Mouse (Mus musculus): ENCODE measurements around the gene Cd68.
"Not testable (repeated sequence)": the region's sequence is repeated elsewhere in the genome, so short reads cannot be mapped to it uniquely, and the experiment has no call there.

The Cd68 gene

GRCm38 (mm10) chr11:69665457-69665960 lies 444 bp downstream of the Cd68 start:
- DNase-seq: no peak

- no peak for DNase-seq
Observed at GRCm38 (mm10) chr11:69664841-69665240, 1.1 kb downstream of the Cd68 start.

GRCm38 (mm10) chr11:69663795-69664194 lies 2.2 kb downstream of the Cd68 start:
- peak; percentile 58 for DNase-seq

GRCm38 (mm10) chr11:69662967-69663671 lies 2.8 kb downstream of the Cd68 start:
- DNase-seq: peak; percentile 38

GRCm38 (mm10) chr11:69662213-69662966 lies 3.6 kb downstream of the Cd68 start, which contains the start of gene Mpdu1:
Mpdu1 (minus strand) TSS chr11:69662642.
- peak; percentile 96 for DNase-seq

GRCm38 (mm10) chr11:69661221-69661881 lies 4.6 kb downstream of the Cd68 start:
- no peak for DNase-seq

GRCm38 (mm10) chr11:69657462-69657881 lies 8.5 kb downstream of the Cd68 start:
- no peak for DNase-seq

GRCm38 (mm10) chr11:69656617-69657461 lies 9.1 kb downstream of the Cd68 start:
- DNase-seq: no peak

- no peak for DNase-seq
Observed at GRCm38 (mm10) chr11:69656065-69656455, 9.9 kb downstream of the Cd68 start.

GRCm38 (mm10) chr11:69655264-69656064 lies 10.5 kb downstream of the Cd68 start, which contains the start of gene Sox15:
Sox15 (plus strand) TSS chr11:69655314.
- DNase-seq: no peak

- no peak for DNase-seq
Observed at GRCm38 (mm10) chr11:69654760-69655159, 11.2 kb downstream of the Cd68 start.

- DNase-seq: no peak
Observed at GRCm38 (mm10) chr11:69653399-69653798, 12.6 kb downstream of the Cd68 start.

- no peak for DNase-seq
Observed at GRCm38 (mm10) chr11:69645860-69646259, 20.1 kb downstream of the Cd68 start.

- no peak for DNase-seq
Observed at GRCm38 (mm10) chr11:69635471-69635870, 30.5 kb downstream of the Cd68 start.

GRCm38 (mm10) chr11:69633128-69633866 lies 32.7 kb downstream of the Cd68 start:
- DNase-seq: no peak

- peak; percentile 100 for DNase-seq
Observed at GRCm38 (mm10) chr11:69632284-69633089, 33.5 kb downstream of the Cd68 start, which contains the start of gene Fxr2. Fxr2 (plus strand) TSS chr11:69632990.

GRCm38 (mm10) chr11:69629802-69630201 lies 36.2 kb downstream of the Cd68 start:
- no peak for DNase-seq

- DNase-seq: peak; percentile 72
Observed at GRCm38 (mm10) chr11:69628286-69628685, 37.7 kb downstream of the Cd68 start.

GRCm38 (mm10) chr11:69624339-69624738 lies 41.6 kb downstream of the Cd68 start:
- not testable (repeated sequence) for DNase-seq

- no peak for DNase-seq
Observed at GRCm38 (mm10) chr11:69623006-69623405, 42.9 kb downstream of the Cd68 start.
